Mouse (Mus musculus) lung, adult 2 months (tissue): ENCODE results near the gene Plekhg1. TPM values are rescaled to one million over a fixed set of nuclear protein-coding genes. Genes with fewer than 3 reads are reported as not detected.

ENCODE experiments used
- DNase-seq: peaks from one replicate; pipeline ENCODE4 v3.0.0; 2022
- H3K4me1 ChIP-seq: fragments of 200-500 bp; 2 replicates; pipeline ENCODE4 v1.6.1; 2011; ENCODE audit warnings: low read length; ENCODE audit not compliant: control insufficient read depth, insufficient read depth
- H3K4me3 ChIP-seq: fragments of 200-500 bp; replicated peaks from 2 replicates; pipeline ENCODE3; 2011; ENCODE audit warnings: low read depth, mild to moderate bottlenecking, control low read depth, low read length; ENCODE audit errors: extremely low read depth
- CTCF ChIP-seq: fragments of 200-500 bp; IDR thresholded peaks from 2 replicates; pipeline ENCODE4 v1.5.1; 2011; ENCODE audit warnings: mild to moderate bottlenecking, low read length, control low read depth; ENCODE audit not compliant: insufficient read depth
- POLR2A ChIP-seq: fragments of 200-500 bp; IDR thresholded peaks from 2 replicates; pipeline ENCODE4 v1.6.1; 2011; ENCODE audit warnings: low read depth, mild to moderate bottlenecking, control low read depth, low read length, borderline replicate concordance; ENCODE audit errors: extremely low read depth
- WGBS: fragments of 180-500 bp; shearing (Covaris S2); methylation state at CpG from one replicate; pipeline ENCODE4 v1.1.7; 2018; 5-methylcytosine and 5-hydroxymethylcytosine counted together
- polyA plus RNA-seq: library from polyadenylated mRNA; depleted of rRNA; stranded (reverse); fragments of >200 nt; gene quantifications from 2 replicates; pipeline ENCODE4 v1.2.3, GENCODE M21; 2012

The Plekhg1 gene
- polyA plus RNA-seq, 1 experiment = 8.6 TPM

DNA sequence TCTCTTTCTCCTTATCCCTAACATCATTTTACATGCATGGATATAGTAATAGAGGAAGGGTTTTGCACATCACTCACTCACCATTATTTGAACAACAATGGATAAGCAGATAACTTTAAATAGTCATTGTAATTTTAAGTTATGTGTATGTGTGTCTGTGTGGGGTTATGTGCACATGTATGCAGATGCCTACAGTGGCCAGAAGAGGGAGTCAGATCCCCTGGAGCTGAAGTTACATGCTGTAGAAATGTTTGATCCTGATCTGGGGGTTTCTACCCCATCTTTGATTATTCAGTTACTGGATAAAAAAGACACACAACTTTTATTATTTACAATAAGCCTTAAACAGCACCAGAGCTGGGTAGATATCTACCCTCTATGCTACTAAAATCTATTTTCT lies 127.1 kb downstream of the Plekhg1 start:
- peaks cover 8% of the 10 kb centered on the region for H3K4me1 ChIP-seq
- no peak for TF ChIP-seq POLR2A
- no peak for TF ChIP-seq CTCF
- no peak overlapping the region for H3K4me3 ChIP-seq
- no peak for DNase-seq

DNA sequence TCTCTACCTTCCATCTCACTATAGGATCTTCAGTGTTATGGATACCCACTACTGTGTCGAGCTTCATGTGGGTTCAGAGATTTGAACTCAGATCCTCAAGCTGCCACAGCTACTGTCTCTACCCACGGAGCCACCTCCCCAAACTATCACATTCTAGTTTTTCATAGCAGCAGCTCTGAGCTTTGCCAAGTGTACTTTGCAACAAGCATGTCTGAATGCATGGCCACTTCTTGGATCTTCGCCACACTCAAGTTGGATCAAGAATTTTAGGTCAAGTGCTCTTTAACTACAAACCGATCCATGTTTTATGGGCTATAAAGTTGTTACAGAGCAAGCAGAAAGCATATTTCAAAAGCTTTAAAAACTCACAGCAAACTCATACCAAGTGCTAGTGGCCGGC lies 130.7 kb downstream of the Plekhg1 start:
- no peak for TF ChIP-seq POLR2A
- no peak for TF ChIP-seq CTCF
- Histone ChIP-seq H3K4me1 (peaks cover 2% of the 10 kb centered on the region; the same call in 1 of the 2 replicates), H3K4me3 (no peak overlapping the region)
- no peak for DNase-seq
- WGBS = 44% methylated on average over 5 of the region's 5 CpGs

DNA sequence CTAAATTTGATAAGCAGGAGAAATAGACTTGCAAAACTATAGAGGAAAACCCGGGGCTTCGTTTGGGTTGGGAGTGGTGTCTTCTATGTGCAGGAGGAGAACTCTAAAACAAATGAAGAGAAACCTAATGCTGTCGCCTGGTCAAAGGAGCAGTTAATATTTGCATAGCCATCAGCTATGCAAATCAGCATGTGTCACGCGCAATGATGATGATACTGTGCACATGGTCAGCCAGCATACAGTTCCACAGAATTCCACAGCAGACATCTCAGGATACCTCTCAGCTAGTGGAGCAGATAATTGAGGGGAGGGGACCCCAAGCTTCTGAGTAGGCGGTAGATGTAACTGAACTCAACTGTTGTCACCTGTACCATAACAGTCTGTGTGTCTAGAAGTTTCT lies 133.3 kb downstream of the Plekhg1 start:
- Histone ChIP-seq H3K4me3 (no peak overlapping the region), H3K4me1 (peaks cover 2% of the 10 kb centered on the region; the same call in 1 of the 2 replicates)
- no peak for TF ChIP-seq POLR2A
- DNase-seq = no peak
- 95% methylated on average over 6 of the region's 6 CpGs for WGBS

DNA sequence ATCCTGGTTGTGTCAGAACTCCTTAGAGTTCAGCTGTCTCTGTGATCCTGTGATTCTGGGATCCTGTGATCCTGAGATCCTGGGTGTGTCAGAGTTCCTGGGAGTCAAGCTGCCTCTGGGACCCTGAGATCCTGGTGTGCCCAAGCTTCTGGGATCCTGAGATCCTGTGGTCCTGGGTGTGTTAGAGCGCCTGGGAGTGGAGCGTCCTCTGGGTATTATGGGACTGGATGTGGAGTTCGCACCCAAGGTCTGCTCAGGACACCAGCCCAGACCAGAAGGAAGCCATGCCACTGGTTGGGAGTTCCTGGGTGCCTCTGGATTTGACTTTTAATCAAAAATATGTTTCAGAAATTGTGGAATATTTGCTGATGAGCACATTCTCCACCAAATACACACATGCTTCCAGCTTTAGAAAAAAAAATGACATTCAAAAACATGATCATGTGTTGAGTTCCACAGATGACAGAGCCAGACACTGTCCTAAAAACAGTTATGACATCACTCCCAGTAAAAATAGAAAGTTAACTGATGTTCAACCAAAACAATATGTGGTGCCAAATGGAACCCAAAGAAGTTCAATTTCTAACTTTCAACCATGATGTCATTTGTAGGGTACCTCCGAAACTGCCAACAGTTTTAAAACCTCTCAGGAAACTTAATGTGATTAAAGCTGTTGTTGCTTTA lies 137.8 kb downstream of the Plekhg1 start:
- Histone ChIP-seq H3K4me3 (no peak overlapping the region), H3K4me1 (no peaks in the 10 kb centered on the region)
- TF ChIP-seq CTCF (no peak), POLR2A (no peak)
- 80% methylated on average over 4 of the region's 4 CpGs for WGBS
- DNase-seq = no peak

DNA sequence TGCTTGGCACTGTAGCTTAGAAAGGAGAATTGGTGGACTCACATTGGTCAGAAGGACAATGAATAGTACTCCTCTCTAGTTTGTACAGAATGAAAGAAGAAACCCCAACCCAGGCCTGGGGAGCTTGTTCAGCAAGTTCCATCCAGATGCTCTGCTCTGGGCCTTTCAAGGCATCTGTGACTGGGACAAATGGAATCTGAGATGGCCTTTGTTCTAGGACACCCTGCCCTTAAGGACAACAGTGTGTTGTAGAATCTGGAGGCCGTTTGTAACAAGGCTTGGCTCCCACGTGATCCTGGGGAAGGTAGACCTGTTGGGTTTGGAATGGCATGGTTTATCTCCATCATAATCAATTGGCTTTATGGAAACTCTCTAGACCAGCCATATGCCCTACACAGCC lies 141.0 kb downstream of the Plekhg1 start:
- TF ChIP-seq CTCF (no peak), POLR2A (no peak)
- no peak for DNase-seq
- Histone ChIP-seq H3K4me1 (no peaks in the 10 kb centered on the region), H3K4me3 (no peak overlapping the region)
- 82% methylated on average over 2 of the region's 2 CpGs for WGBS

DNA sequence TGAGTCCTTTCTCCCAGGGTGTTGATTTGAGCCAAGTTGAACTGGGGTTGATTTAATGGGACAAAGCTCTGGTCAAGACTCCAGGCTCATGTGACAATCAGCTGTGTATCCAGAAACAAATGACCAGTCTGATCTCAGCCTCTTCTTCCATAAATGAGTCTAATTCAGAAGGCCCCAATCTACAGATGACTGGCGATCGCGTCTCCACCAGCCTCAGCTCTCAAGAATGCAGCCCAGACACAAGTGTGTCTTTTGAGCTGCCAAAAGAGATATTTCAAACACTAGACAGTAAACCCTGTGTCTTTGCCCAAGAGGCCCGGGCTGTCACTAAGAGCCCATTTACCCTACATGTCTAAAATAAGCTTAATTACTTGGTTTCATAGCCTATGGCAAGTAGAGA lies 148.3 kb downstream of the Plekhg1 start:
- Histone ChIP-seq H3K4me3 (no peak overlapping the region), H3K4me1 (peaks cover 2% of the 10 kb centered on the region; the same call in 1 of the 2 replicates)
- WGBS = 82% methylated on average over 4 of the region's 4 CpGs
- DNase-seq = no peak
- TF ChIP-seq CTCF (no peak), POLR2A (no peak)

DNA sequence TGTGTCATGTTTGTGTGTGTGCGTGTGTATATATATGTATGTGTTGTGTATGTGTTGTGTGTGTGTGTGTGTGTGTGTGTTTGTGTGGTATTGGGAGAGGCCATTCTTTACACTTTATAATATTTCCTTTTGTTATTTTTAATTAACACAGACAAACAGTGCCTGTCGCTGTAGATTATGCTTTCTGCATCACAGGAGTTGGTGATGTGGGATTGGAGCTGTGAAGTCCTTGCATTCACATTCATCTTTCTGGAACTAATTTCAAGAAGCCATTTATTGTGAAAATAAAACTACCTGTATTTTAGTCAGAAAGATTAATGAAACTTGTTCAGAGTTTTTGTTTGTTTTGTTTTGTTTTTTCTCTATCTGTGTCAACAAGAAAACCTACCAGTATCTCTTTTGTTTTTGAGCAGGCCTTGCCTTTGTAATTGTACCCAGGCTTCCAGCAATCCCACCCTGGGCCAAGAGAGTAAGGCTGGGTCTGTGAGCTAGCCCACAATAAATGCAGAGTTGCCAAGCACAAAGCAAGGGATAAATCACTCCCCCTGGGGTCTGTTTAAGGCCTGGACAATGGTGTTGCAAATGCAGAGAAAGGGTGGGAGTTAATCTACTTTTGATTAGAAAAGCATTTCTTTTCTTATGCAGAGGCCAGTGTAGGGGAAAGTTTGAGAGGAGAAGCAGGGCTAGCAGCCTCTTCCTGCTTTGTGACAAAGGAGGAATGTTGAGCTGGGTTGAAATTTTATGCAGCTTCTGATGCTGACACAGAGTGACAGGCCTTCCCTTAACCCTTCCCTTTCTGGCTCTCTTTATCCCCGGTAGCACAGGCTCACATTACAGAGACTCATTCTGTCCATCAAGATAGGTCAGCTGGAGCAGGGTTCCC lies 151.5 kb downstream of the Plekhg1 start:
- TF ChIP-seq POLR2A = no peak
- TF ChIP-seq CTCF = no peak
- WGBS = 58% methylated on average over 3 of the region's 3 CpGs
- DNase-seq = no peak
- Histone ChIP-seq H3K4me1 (peaks cover 2% of the 10 kb centered on the region; the same call in 1 of the 2 replicates), H3K4me3 (no peak overlapping the region)

DNA sequence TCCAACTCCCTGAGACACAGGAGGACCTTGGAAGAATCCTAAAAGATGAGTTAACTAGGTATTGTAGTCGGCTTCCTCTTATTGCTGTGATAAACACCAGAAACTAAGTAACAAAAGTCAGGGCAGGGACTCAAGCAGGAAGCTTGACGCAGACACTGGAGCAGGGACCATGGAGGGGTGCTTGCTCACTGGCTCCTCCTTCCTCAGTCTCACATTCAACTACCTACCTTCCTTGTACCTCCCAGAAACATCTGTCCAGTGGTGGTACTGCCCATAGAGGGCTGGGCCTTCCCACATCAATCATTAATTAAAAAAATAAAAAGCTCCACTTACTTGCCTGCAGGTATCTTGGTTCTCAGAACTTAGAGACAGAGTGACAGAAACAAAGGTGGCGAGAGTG lies 152.2 kb downstream of the Plekhg1 start:
- TF ChIP-seq POLR2A (no peak), CTCF (no peak)
- DNase-seq = no peak
- H3K4me1 ChIP-seq = peaks cover 2% of the 10 kb centered on the region; the same call in 1 of the 2 replicates
- 58% methylated on average over 3 of the region's 3 CpGs for WGBS
- no peak overlapping the region for H3K4me3 ChIP-seq

DNA sequence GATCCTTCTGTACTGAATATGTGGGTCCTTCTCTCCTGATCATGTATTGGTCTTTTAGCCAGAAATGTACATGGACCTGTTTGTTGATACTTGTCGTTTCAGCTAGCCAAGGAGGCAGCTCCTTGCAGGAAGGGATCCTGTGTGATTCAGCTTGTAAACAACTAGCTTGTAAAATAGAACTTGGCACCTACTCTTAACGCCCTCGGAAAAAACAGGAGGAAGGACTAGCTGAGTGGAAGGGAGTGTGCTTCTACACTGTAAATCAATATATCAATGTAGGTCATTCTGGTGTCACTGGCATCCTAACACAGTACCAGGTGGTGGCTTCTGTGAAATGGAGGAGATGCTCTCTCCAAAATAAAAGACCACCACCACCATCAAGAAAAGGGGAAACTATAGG lies 157.9 kb downstream of the Plekhg1 start:
- TF ChIP-seq CTCF = no peak
- no peak for TF ChIP-seq POLR2A
- 27% methylated on average over 3 of the region's 3 CpGs for whole genome bisulfite sequencing
- Histone ChIP-seq H3K4me3 (no peak overlapping the region), H3K4me1 (no peaks in the 10 kb centered on the region; the same call in 1 of the 2 replicates)
- DNase-seq = no peak
